Mouse (Mus musculus): ENCODE measurements around the gene Stk32c.

DNA sequence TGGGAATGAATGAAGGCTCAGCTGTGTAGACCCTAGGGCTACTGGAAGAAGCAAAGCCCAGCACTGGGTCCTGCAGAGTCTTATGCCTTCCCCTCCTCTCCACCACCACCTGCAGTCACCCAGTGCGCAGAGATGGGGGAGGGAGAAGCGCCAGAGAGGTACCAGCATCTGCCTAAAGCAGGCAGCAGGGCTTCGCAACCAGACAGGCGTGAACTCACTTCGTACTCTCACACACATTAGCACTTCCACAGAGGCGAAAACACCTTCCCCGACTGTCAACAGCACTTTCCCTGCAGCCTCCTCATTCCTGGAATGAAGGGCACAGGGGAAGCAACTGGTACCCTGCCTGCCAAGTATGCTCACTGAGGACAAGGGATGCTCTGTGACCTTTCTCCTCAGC is 63.7 kb downstream of the Stk32c start:
- no peak for TF ChIP-seq ZC3H11A (IDR thresholded peaks at IDR 0.05; ENCODE audit: borderline replicate concordance, low read depth, low read length)
- no peak for TF ChIP-seq CHD2 (IDR thresholded peaks at IDR 0.05; ENCODE audit: low read depth, low read length)
- no peak for TF ChIP-seq HCFC1 (IDR thresholded peaks at IDR 0.05; ENCODE audit: borderline replicate concordance, insufficient read depth, low read length)

Measured in ES-E14 (cell line).